Mouse (Mus musculus): ENCODE results near the gene Arrdc1.
"Not testable (repeated sequence)": the region's sequence is repeated elsewhere in the genome, so short reads cannot be mapped to it uniquely, and the experiment has no call there.

Arrdc1 gene

DNA sequence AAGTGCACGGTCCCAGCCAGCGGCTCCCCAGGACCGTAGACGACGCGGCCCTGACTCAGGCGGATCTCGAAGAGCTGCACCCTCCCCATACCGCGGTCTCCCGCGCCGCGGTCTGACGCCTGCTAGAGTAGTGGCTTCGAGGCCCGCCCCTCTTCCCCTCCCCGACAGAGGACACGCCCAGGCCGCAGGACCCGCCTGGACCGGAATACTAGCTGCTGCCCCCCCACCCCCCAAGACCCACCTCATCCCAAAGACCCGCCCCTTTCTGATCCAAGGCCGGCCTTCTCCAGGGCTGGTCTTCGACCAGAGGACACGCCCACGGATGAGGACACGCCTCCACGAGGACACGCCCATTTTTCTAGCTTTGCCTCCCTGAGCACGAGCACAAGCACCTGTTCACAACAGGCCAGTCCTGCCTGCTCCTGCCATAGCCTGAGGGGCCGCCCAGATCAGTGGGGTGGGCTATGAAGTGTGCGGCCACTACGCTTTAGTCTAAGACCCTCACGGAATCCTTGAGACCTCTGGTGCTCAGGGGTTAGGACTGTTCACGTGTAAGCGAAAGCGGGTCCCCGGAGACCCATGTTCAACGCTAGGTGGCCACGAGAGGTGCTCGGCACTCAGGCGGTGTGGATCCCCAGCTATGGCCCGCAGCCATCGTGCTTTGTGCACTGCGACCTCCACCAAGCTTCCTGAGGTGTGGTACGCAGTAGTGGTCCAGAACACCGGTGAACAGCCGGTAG is at the start of gene Arrdc1:
Gene Arrdc1 (minus strand): TSS at position 196 of the 740 bp plus-strand sequence.
- peak; percentile 81 for DNase-seq (ENCODE audit: extremely low read depth, low read depth)

DNA sequence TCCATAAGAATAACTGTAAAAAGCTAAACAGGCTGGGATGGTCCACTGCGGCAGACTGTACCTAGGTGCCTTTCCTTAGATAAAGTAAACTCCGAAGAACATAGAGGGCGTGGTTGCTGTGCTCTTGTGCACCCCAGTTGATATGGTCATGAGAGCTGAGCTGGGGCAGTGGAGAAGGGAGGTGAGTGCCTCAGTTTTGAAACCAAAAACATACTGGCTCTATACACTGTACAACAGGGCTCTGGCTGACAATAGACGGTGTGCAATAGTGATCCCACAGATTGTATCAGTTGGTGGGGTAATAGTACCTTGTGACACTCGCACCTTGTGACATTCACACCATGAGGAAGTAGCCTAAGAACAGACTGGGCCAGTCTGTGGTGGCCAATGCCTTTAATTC is 41.9 kb upstream of the Arrdc1 start:
- no peak for DNase-seq (ENCODE audit: extremely low read depth, low read depth)

DNA sequence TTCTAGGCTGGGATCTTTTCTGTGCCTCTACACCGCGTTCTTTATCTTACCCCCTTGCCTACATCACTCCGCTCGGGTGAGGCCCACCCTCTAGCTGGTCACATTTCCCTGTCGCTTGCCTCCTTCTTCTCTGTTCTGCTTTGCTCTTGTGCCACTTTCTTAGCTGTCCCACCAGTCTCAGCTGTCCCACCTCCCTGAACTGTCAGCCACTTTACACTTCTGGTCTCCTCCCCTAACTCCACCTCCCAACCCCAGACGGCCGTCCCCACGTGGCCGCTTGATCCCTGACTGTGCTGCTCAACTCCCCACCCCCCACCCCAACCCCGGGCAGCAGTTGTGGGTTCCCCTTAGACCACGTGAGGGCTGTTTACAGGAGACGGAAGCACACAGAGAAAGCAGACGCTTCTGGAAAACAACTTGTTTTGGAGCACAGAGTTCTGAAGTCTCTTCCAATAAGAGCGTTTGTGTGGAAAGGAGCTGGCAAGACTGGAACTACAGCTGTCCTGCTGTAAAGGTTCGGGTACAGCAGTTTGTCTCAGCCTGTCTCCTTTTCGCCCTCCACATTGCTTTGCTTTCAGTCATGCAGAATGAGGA is 40.7 kb upstream of the Arrdc1 start, which contains the start of gene Pnpla7:
Gene Pnpla7 (plus strand): TSS at position 330 of the 594 bp plus-strand sequence.
- DNase-seq (ENCODE audit: extremely low read depth, low read depth), result peak; percentile 83

GRCm38 (mm10) chr2:24974906-24975703 is 40.1 kb upstream of the Arrdc1 start, which contains the start of gene Mrpl41:
Gene Mrpl41 (minus strand): TSS chr2:24975098.
- DNase-seq (ENCODE audit: extremely low read depth, low read depth), result peak; percentile 89

DNA sequence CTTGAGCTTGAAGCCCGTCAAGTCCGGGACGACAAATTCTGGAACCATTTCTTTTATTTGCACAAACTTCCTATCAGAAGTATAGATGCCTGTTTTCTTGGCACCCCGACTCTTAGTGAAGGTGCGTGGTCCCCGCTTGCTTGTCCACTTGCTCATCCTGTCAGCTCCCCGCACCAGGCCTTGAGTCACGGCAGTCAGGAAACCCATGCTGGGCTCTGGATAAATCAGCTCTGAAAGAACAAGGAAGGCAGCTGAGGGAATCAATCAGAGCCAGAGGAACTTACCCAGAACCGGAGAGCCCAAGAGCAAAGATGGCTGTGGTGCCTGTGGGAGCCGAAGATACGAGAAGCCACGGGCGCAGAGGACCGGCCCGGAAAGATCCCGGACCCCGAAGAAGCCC is 39.4 kb upstream of the Arrdc1 start:
- not testable (repeated sequence) for DNase-seq (ENCODE audit: extremely low read depth, low read depth)

DNA sequence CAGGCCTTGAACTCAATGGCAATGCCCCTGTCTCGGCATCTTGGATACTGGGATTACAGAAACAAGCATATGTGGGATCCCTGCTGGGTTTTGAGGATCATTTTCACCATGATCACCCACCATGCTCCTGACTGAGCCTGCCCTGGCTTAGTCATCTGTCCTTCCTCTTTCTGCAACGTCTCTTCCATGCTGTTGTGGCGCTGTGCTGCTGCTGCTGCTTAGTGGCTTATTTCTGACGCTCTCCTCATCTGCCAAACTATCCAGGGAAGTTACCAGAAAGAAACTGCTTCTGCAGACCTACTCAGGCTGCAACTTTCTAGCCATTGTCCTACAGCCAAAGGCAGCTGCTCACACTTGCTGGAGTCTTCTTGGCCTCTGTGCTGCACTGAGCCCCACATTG is 35.3 kb upstream of the Arrdc1 start:
- DNase-seq (ENCODE audit: extremely low read depth, low read depth), result peak; percentile 54

- DNase-seq (ENCODE audit: extremely low read depth, low read depth), result peak; percentile 71
Observed at GRCm38 (mm10) chr2:24962304-24963000, 27.4 kb upstream of the Arrdc1 start, which contains the start of gene Dph7. Gene Dph7 (plus strand): TSS chr2:24962400.

DNA sequence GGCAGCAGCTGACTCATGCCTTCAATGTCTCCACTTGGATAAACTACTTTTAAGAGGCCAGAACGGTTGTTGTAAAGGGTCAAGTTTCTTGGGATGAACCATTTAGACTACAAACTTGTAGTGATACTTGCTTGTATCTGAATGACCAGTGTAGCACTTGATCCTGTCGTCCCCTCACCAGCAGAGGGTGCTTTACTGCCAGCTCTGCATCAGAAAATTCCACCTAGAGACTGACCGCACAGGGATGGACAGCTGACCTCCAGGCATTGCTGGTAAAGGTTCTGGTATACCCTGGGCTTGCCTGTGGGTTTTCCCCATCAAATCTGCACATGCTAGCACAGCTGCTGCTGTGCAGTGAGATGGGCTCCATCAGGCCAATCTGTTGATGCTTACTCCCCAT is 25.9 kb upstream of the Arrdc1 start:
- DNase-seq (ENCODE audit: extremely low read depth, low read depth), result no peak

GRCm38 (mm10) chr2:24952537-24953055 is 17.5 kb upstream of the Arrdc1 start:
- peak; percentile 78 for DNase-seq (ENCODE audit: extremely low read depth, low read depth)

- DNase-seq (ENCODE audit: extremely low read depth, low read depth), result no peak
Observed at GRCm38 (mm10) chr2:24950189-24950535, 15.1 kb upstream of the Arrdc1 start.

- DNase-seq (ENCODE audit: extremely low read depth, low read depth), result peak; percentile 81
Observed at GRCm38 (mm10) chr2:24949421-24950188, 14.6 kb upstream of the Arrdc1 start, which contains the start of gene Zmynd19. Gene Zmynd19 (plus strand): TSS chr2:24949792.

DNA sequence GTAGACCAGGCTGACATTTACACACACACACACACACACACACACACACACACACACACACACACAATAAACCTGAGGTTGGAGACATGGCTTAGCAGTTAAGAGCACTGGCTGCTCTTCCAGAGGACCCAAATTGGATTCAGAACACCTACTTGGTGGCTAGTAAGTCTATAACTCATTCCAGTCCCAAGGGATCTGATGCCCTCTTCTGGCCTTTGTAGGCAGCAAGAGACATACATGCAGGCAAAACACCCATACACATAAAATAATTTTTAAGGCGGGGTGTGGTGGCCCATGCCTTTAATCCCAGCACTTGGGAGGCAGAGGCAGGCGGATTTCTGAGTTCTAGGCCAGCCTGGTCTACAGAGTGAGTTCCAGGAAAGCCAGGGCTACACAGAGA is 9.3 kb upstream of the Arrdc1 start:
- DNase-seq (ENCODE audit: extremely low read depth, low read depth), result peak; percentile 39

DNA sequence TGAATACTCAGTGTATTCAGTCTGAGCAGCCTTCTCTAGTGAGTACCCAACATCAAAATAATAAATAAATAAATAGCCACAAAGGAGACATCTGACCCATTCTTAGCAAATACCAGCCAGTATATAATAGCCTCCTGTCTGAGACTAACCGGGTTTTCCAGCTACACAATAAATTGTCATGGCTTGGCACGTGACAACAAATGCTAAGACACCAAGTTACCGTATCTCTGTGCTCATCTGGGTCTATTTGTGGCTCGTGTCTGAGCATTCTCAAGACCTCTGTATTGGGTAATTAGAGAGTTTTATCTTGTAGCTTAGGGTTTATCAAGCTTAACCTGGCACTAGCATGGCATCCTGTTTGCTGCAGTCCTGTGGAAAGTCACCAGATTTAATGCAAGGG is 7.0 kb upstream of the Arrdc1 start:
- no peak for DNase-seq (ENCODE audit: extremely low read depth, low read depth)

DNA sequence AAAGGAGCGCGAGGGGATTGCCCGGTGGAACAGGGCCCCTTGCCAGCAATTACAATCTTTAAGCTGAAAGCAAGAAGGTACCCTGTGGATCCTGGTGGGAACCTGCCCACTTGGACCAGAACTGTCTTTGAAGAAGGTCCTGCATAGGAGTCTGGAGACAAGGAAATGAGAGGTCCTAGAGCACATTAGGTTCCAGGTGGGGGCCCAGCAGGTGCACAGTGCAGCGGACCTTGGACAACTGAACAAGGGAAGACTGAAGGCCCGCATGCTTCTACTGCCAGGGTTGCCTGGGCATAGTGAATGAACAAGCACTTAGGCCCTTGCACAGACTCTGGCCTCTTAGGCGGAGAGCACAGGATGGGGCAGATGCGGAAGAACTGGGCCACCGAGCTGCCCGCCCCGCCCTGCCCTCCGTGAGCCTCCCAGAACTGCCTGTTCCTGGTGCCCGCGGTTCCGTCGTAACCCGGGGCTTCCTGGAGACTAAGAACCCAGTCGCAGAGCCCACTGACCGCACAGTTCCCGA is 550 bp downstream of the Arrdc1 start:
- DNase-seq (ENCODE audit: extremely low read depth, low read depth), result no peak

DNA sequence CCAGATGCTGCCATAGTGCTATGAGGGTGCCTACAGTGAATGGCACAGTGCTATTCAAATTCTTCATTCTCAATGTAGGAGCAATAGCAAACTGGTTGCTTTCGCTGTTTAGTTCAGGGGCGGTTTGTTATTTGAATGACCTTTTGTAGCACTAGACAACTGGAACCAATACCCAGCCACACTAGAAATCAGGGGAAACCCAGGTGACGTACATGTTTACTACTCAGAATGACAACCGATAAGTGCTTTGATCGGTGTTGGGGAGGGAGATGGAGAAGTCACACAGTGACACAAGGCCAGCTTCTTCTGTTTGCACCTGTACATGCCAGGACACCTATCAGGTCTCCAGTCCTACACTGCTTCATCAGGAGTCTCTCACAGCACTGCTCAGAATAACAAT is 5.5 kb downstream of the Arrdc1 start:
- no peak for DNase-seq (ENCODE audit: extremely low read depth, low read depth)

DNA sequence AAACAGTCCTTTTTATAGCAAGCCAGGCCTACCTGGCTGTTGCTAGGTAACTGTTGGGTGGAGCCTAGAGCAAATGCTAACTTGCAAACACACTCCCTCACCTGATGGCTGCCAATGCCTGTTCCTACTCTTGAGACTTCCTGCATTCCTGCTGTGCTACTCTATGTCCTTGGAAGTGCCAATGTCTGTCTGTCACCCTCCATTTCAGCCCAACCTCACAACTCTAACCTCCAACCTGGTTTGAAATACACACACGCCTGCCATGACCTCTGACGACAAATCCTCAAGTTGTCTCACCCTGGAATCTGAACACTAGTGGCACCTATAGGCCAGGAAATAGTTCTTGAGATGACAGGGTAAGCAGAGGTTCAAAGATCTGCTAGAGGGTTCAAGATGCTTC is 5.9 kb downstream of the Arrdc1 start:
- DNase-seq (ENCODE audit: extremely low read depth, low read depth), result no peak

DNA sequence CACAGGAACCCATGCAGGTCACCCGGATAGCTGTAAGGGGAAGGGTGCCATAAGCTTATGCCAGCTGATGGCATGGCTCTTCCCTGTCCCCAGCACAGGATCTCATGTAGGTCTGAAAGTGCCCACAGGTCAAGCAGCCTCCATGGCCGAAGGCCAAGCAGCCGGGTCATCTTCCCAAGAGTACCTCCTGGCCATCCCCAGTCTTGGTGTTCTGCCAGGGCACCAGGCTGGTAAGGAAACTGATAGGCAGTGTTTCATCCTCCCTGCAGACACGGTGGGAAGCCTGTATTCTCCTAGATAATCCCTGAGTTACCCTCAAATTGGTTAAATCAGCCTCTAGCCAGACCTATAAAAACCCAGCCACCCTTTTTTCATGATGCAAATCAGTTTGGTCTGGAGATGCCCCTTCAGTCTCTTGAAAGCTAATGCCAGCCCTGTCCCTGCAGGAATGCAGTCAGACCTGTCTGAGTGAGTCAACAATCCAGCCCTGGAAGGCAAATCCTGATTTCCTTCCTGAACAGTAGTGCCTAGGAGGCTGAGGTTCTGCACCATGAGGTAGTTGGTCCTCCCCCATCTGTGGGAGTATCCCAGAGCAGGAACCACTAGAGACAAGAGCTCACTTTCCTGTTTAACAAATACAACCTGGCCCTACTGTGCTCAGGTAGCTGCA is 7.1 kb downstream of the Arrdc1 start:
- no peak for DNase-seq (ENCODE audit: extremely low read depth, low read depth)

GRCm38 (mm10) chr2:24926965-24927358 is 8.1 kb downstream of the Arrdc1 start:
- no peak for DNase-seq (ENCODE audit: extremely low read depth, low read depth)

DNA sequence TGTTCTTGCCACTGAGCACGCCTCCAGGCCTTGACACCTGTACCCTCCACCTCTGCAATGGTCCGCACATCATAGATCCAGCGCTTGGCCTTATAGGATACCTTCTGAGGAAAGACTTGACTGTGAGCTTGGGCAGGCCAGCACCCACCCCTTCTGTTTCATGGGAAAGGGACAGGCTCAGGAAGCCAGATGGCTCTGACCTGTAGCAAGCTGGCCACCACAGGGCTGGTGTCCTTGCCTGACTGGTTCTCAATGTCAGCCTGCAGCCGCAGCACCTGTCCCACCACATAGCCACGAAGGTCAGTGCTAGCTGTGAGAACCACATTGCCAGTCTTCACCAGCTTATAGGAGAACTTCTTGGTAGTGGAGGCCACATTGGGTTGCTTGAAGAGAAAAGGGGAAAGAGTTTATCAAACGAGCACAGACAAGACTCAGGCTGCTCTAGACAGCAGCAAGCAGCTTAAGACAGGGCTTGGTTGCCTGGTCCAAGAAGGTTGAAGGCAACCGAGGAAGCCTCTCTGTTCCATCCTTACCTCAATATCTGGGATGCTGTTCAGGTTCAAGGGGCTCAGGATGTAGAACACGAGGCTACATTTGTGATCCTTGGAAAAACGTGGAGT is 8.6 kb downstream of the Arrdc1 start:
- DNase-seq (ENCODE audit: extremely low read depth, low read depth), result peak; percentile 70

Data from MEL-GATA-1-ER (cell line).